Mouse (Mus musculus) gastrocnemius, adult 18-20 months (tissue): Measurements from ENCODE around the gene Ccdc183. TPM values are rescaled to one million over a fixed set of nuclear protein-coding genes. Genes with fewer than 3 reads are reported as not detected.
A peak's percentile ranks its signal among the peaks of the same experiment; 100 is the strongest.

Source experiments
- DNase-seq: peaks from one replicate; pipeline ENCODE4 v3.0.0; 2021; ENCODE audit warnings: low spot score
- total RNA-seq, 2 experiments: library from RNA; stranded (reverse); gene quantifications; 2 replicates each; pipeline ENCODE4 v1.2.3; 2021

Ccdc183 gene
- total RNA-seq, 2 experiments from 2014 or later = not detected

DNA sequence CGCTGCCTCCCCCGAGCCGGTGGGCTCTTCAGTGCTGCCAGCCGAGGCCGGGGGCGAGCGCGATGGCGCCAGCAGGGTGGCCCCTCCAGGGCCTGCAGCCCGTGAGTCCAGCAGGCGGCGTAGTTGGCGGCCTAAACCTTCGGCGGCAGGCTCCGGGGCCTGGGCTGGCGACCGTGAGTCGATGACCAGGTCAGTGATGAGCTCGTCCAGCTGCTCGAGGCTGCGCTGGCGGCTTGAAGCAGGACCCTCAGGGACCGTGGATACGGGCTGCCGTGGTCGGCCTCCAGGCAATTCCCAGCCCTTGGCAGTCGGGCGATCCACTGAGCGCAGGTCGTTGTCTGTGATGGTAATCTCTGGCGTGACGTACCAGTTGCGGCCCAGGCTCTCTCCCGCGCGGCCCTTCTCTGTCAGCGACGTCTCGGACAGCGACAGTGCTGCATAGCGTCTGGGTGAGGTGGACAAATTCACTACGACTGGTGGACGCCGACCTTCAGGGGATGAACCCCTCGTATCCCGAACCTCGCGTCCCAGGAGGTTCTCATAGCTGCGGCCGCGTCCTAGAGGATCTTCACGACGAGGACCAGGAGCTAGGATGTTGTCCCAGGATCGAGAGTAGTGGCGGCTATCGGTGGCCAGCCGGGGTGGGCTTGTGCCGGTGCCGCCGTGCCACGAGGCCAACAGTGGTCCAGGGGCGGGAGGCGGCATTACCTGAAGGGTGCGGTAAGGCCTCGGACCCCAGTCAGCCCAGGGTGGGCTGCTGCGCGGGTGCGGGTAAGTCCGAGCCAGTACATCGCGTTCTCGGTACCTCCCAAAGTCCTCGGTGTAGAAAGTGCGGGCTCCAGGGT is 39.3 kb downstream of the Ccdc183 start:
- no peak for DNase-seq

GRCm38 (mm10) chr2:25576965-25577891 is 40.2 kb downstream of the Ccdc183 start:
- no peak for DNase-seq

GRCm38 (mm10) chr2:25576028-25576850 is 41.2 kb downstream of the Ccdc183 start:
- DNase-seq = no peak

DNA sequence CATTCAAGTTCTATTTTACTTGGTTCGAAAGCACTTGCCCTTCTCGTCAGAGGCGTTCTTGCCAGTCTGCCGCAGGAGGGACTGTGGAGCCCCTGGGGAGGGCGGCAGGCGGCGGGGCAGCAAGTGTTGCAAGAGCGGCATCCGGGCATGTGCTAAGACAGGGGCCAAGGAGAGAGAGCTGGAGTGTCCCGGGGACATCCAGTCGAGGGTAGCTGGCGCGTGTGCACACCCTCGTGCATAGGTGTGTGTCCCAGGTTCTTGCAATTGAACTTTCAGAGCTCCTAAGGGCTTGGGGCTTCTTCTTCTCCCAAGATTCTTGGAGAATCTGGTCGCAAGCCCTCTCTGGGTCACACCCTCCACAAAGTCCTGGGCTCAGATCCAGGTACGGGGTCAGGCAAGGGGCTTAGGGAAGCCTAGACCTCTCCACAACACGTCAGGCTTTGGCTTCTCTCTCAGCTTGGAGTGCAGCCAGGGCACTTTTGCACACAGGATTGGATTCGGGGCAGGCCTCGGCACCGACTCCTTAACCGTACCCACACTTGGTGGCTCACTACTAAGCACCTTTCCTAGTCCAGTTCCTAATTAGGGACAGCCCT is 41.9 kb downstream of the Ccdc183 start:
- DNase-seq = peak; percentile 32

- DNase-seq = peak; percentile 97
These were observed 42.7 kb downstream of the Ccdc183 start, which contains the start of the genes Mamdc4 and Phpt1 for GRCm38 (mm10) chr2:25574579-25575431. Gene Mamdc4 (minus strand): TSS chr2:25574845. Gene Phpt1 (minus strand): TSS chr2:25575224.

DNA sequence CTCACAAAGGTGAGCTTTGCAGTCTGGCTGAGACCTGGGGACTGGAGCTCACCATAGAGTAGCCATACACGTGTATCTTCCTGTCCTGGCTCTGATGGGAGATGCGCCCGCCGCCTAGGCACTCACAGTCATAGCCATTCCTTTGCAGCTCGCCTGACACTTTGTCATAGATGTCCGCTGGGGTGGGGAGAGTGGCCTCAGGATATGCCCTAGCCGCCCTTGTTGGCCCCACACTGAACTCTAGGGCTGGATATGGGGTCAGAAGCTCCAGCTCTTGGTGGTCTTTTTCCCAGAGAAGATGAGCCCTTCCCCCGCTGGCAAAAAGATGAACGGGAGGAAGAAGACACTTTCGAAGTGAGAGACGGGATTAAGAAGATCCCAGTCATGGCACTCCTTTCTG is 43.3 kb downstream of the Ccdc183 start:
- DNase-seq = no peak

DNA sequence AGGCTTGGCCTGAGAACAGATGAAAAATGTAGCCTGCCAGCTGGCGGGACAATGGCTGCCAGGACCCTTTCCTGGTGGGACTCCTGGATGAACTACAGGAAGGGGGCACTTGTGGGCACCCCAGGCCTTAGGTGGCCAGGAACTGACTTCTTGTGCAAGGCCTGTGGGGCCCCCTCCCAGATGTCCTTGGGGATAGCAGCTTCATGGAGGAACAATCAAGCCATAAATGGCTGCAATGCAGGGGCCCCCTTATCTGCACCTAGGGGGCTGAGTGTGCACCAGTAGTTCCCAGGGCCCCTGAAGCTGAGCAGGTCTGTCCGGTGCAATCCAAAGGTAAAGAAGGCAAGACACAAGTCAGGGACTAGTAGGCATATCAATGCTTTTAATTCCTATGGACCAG is 44.4 kb downstream of the Ccdc183 start:
- DNase-seq = no peak

DNA sequence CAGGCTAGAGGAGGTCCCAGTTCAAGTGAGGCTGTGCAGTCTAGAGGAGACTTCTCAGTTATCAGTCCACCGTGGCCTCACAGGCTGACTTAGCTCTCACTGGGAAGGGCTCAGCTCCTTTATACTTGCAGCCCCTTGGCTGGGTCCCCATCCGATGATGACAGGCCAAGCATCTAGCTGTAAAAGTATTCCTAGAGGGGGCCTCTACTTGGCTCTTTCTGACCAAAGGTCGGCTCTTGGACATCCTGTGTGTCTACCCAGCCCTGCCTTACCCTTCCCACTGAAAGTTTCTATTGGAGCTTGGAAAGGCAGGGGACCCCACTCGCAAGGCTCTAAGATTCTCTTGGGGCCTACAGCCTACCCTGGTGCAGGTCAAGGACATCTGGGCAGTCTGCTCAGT is 46.3 kb downstream of the Ccdc183 start:
- no peak for DNase-seq

DNA sequence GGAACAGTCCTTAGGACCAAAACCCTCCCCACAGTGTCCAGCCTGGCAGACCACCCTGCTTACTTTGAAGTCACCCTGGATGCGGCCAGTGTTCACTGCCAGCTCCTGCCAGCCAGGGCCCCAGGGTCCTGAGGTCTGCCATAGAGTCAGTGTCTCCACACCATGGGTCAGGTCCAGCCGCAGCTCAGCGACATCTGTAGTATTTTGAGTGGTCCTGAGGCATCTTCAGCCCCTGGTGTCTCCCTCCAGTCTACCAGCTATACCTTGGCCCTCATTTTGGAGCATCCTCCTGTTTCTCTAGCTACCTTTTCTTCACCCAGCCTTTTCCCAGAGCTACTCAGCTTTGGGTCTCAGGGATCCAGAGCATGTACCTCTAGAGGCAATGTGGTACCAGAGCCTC is 48.2 kb downstream of the Ccdc183 start:
- DNase-seq = no peak

DNA sequence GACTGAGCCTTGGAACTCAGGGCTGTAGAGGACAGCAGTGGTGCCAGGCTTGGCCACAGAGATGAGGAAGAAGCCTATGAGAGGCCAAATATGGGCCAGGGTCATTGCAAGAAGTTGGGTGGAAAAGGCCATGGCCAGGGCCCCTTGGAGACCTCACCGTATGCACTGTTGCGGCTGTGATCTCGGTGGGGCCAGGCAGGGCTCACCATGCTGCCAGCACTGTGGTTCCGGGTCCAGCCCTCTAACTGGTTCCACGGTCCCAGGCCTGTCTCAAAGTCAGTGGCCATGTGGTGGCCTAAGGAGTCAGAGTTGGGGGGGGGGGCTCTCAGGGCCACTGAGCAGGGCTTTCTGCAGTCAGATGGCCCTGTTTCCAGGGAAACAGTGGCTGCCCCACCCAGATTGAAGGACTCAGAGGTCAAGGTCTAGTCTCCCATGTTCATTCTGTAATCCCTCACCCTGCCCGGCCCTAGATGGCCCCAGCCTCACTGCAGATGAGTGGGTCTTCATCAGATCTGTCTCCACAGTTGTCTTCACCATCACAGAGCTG is 48.9 kb downstream of the Ccdc183 start:
- no peak for DNase-seq

DNA sequence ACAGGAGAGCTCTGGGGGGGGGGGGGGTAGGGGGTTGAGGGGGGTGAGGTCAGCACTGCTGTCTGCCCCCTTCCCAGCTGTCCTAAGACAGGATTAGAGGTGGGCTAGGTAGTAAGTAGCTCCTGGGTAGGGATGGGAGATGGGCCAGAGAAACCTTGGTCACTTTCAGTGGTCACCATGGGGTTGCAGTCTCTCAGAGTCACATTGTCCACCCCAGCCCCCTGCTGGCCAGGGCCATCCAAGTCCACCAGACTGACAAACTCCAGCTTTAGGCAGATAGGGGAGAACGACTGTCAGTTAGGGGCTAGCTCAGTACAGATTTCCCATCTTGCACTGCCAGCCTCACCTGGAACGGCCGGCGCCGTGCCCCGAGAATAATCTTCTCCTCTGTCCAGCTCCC is 50.9 kb downstream of the Ccdc183 start:
- no peak for DNase-seq

DNA sequence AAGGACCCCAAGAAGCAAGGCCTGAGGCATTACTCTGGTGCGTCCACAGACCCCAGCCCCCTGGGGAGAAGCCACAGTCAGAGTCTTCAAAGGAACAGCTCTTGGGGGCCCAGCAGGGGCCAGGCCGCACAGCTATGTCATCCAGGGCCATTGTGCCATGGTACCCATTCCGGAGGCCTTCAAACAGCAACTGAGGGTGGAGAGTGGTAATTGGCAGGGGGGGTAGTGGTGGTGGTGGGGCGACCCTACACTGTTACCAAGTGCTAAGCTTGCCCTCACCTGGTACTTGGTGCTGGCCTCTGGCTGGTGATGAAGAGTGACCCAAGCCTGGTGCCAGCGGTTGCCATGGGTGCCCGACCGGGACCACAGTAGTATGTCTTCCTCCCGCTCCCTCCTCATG is 51.7 kb downstream of the Ccdc183 start:
- DNase-seq = no peak

DNA sequence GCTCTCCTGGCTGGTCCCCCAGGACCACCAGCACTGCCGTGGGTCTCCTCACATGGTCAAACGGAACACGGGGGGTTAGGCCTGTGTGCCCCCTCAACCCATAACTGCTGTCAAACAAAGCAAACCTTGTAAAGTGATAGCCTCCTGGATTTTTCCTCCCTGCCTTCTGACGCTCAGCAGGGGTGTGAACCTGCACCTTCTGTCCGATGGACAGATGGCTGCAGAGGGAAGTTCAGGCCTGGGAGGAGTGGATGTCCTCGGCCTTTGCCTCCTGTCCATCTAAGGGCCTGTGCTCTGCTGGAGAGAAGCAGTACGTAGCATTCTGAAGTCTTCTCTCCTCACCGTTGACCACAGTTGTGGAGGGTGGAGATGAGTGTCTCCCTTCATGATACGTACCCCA is 55.5 kb downstream of the Ccdc183 start:
- no peak for DNase-seq

GRCm38 (mm10) chr2:25560551-25560950 is 56.9 kb downstream of the Ccdc183 start:
- no peak for DNase-seq

DNA sequence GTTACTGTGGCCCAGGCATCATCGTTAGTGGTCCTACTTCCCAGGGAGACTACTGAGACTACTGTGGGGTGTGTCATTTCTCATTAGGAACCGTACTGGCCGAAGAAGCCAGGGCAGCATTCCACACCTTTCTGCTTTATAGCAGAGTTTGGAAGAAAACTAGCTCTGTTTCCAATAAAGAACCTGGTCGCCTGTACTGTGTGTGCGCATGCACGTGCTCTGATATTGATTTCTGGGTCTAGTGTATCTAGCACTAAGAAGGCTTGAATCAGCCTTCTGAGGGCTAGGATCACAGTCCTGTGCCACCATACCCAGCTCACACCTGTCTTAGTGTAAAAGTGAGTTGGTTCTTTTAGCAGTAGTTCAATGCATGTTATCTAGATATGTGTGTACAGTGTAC is 58.7 kb downstream of the Ccdc183 start:
- no peak for DNase-seq
